Mouse (Mus musculus): ENCODE results near the gene Tspear.

The Tspear gene

DNA sequence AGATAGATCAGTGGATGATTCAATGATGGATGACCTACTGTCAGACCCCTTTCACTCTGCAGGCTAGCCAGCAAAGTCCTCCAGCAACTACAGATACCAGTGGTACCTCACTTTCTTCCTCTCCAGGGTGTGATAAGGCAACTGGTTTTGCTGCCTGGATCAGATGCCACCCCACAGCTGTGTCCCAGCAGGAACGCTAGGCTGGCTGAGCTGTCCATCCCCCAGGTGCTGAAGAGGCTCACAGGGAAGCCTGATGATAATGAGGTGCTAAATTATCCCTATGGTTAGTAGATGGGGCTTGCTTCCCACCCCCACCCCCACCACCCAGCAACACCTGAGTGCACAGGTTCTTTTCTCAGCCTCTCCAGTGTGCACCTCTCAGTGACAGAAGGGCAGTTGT lies 181.2 kb downstream of the Tspear start:
- in situ Hi-C loops (cut with MboI, MseI): no loop called here

DNA sequence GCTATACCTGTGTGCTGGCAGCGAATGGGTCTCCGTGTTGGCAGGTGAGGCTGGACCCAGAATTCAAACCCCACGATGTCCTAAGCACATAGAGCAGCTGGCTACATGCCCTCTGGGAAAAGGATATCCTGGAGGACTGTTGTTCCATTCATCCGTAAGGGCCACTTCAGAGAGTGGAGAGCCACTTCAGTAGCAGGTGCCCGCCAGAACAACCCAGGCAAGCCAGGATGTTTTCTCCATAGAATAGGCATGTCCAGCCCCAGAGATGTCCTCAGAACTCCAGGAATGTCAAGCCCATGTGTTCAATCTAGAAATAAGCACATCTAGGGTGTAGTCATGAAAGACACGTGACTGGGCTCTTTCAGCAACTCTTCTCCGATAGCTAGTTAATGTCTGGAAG lies 183.3 kb downstream of the Tspear start:
- in situ Hi-C loops (cut with MboI, MseI): no loop called here

DNA sequence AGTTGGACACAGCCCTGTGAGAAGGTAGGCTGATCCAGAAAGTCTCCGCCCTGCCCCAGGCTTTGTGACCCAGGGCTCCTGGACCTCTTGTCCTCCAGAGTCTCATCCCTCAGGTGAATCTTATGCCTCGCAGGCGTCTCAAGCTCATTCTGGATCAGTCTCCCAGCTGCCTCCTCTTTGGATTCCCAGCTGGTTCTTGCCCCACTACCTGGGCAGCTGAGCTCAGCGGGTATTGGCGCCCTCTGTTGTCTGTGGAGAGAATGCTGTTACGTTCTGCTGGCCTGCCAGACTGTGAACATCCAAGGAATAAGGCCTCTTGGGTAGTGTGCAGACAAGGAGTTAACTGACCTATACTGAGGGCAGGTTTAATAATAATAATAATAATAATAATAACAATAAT lies 192.6 kb downstream of the Tspear start:
- in situ Hi-C loops (cut with MboI, MseI): no loop called here

DNA sequence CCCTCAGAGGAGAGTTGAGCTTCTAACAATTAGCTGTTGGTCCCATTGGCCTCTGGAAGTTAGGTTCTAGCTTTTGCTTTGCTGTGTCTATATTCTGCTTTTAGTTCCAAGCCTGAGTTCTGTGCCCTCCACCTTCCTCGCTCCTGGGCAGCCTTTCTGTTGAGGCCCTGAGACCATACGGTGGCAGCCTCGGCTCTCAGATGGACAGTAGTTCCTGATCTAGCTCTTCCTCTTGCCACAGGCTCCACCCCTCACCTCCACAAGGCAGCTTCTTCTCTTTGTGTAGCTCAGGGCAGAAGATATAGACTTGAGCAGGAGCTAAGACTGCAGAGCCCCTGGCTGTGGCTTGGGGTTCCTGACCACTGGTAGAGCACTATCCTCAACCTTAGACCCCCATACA lies 193.9 kb downstream of the Tspear start:
- in situ Hi-C loops (cut with MboI, MseI): no loop called here

DNA sequence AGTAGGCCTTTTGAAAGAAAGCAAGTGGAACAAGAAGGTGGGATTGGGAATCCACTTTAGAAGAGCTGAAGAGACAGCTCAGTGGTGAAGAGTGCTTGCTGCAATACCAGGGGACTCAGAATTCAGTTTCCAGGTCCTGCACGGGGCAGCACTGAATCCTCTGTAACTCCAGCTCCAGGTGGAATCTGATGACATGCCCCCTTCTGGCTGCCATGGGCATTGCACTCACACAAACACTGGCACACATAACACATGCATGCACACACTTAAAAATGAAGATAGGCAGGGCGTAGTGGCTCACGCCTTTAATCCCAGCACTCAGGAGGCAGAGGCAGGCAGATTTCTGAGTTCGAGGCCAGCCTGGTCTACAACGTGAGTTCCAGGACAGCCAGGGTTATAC lies 196.2 kb downstream of the Tspear start:
- in situ Hi-C loops (cut with MboI, MseI): no loop called here

DNA sequence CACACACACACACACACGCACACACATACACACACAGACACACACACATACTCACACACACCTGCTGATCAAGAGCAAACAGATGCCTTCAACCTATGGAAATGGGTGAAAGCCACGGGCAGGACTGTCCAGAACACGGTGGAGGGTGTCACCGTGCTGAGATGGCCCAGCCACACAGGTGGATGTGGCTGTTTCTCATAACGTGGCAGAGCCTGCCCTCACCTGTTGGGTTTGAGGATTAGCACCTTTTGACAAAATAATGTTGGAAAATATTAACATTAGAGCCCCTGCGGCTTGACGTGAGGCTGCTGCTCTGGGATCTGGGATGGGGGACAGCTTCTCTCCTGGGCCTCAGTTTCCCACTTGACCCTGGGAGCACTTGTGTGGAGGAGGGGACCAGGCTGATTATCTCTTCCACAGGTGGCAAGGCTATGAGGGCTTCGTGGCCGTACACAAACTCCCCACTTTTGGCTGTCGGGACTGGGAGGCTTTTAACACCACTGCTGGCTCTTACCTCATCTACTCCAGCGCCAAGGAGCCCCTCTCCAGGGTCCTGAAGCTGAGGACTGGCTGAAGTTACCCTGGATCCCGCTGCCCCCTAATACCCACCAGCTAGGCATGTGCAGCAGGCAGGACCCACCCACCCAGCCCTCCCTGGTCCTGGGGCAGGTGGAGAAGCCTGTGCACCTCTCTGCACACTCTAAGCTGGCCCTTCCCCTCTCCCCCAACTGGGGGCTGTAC lies 199.8 kb downstream of the Tspear start:
- in situ Hi-C loops (cut with MboI, MseI): no loop called here

DNA sequence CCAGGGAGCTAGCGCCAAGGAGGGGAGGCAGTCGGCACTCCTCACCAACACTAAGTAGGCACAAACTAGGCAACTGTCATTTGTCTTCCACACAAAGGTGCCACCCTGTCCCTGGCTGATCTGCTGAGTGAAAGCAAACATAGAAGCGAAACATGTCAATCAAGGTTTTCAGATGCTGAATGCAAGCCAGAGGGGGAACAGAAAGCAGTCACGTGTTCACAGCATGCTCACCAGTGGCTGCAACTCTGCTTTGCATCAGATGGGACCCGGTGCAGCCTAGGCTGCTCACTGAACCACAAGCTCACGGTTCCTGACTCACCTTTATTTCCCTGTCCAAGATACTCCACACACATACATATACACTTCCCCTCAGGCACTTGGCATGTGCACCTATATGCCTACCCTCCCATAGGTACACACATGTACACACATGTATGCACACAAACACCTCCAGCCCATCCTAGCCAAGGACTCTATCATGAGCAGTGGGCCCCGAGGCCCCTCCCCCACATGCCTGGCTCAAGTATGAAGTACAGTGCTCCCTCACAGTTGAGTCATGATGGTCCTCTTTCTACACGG lies 204.7 kb downstream of the Tspear start:
- in situ Hi-C loops (cut with MboI, MseI): no loop called here

DNA sequence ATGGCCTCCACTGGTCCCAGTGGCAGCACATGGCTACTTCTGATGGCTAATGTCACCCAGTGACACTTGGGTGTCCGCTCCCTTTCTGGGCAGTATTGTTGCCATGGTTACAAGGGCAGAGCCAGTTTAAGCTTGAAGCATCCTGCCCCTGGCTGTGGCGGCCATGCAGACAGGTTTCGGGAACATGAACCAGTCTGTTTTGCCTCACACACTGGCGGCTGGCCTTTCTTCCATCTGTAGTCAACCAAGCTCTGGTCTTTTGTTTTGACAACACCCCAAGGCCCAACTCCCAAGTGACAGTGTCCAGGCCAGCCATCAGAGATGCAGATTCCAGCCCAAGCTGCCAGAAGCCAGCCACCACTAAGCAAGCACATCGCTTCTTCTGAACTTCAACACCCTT lies 209.2 kb downstream of the Tspear start:
- in situ Hi-C loops (cut with MboI, MseI): no loop called here

DNA sequence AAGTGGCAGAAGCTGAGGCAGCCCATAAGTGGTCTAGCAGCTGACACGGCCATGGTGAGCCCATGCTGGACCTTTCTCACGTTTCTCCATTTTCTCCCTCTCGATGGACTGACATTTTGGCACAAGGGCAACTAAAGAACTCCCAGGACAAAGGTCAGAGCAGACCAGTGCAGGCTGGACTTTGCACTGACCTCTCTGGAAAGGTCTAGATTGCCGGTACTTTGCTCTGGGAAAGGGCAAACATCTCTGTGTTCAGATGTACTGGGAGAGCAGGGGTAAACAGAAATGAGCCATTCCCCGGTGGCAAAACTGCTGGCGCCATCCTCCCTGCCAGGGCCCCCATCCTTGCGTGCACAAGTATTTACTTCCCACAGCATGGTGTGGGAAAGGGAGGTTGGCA lies 213.8 kb downstream of the Tspear start:
- in situ Hi-C loops (cut with MboI, MseI): no loop called here

DNA sequence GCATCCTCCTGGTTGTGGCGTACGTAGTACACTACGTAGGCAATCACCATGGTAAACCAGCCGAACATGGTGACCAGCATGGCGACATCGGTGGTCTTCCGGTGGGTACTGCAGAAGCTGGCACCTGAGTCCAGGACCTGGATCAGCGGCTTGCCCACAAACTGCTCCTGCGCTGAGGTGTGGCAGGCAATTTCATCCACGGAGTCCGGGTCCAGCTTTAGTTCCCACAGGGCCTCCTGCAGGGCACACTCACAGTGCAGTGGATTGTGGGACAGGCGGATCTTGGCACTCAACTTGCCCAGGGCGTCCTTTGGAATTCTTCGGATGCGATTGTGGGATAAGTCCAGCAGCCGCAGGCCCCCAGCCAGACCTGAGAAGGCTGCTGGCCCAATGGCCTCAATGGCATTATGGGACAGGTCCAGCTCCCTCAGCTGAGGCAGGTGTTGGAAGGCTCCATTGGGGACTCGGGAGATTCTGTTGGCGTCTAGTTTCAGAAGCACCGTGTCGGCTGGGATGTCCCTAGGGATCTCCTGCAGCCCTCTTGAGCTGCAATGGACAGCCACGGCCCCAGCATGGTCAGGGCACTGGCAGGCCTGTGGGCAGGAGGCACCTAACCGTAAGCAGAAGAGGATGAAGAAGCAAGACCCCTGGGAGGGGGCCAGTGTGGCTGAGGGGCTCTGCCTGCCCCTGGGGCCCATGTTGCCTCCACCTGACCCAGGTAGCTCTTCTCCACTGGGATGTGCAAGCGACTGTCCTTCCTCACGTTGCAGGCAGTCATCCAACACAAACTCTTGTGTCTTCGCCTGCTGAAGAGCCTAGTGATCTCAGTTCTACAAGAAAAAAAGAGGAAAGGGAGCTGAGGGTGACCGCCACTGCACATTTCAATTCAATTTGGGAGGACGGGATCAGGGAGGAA lies 214.8 kb downstream of the Tspear start:
- in situ Hi-C loops (cut with MboI, MseI): no loop called here

DNA sequence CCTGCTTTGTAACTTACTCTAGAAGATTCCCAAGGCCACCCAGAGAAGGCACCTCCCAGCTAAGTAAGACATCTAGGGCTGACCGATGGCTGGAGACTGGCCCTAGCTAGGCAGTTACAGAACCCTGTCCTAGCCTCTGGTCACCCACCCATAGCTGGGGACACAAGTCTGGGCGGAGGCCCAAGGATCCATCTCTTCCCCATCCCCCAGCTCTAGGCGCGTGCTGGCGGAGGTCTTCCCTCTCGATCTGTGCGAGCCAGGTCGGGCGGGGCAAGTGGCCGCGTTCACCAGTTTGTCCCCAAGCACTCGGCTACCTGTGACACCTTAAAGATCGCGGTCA lies 215.5 kb downstream of the Tspear start:
- in situ Hi-C loops (cut with MboI, MseI): no loop called here

DNA sequence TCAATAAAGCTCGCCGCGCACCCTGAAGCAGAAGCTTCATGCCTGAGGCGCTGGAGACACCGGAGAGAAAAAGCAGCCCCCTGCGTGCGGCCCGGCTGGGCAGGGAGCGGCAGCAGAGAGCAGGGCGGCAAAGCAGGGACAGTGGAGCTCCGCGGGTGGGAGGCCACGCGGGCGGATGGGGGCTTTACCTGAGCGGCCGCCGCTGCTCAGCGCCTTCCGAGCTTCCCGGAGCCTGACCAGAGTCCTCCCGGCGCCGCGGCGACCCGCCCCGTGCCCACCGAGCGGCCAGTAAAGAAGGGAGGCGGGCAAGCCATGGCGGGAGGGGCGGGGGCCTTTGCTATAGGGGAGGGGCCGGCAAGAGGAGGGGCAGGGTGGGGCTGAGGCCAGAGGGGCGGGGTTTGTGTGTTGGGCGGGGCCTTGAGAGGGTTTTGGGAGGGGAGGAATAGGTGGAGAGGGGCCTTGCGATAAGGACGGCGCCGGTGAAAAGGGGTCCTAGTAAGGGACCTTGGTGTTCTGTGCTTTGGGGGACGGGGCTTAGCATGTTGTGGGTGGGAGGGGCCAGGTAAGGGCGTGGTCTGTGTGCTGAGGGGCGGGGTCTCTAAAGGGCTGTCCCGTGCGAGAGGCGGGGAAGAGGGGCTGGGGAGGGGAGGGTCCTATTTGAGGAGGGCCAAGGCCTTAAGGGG lies 216.0 kb downstream of the Tspear start, which contains the start of gene Lrrc3:
Gene Lrrc3 (minus strand): TSS at position 326 of the 683 bp plus-strand sequence.
- in situ Hi-C loops (cut with MboI, MseI): no loop called here

DNA sequence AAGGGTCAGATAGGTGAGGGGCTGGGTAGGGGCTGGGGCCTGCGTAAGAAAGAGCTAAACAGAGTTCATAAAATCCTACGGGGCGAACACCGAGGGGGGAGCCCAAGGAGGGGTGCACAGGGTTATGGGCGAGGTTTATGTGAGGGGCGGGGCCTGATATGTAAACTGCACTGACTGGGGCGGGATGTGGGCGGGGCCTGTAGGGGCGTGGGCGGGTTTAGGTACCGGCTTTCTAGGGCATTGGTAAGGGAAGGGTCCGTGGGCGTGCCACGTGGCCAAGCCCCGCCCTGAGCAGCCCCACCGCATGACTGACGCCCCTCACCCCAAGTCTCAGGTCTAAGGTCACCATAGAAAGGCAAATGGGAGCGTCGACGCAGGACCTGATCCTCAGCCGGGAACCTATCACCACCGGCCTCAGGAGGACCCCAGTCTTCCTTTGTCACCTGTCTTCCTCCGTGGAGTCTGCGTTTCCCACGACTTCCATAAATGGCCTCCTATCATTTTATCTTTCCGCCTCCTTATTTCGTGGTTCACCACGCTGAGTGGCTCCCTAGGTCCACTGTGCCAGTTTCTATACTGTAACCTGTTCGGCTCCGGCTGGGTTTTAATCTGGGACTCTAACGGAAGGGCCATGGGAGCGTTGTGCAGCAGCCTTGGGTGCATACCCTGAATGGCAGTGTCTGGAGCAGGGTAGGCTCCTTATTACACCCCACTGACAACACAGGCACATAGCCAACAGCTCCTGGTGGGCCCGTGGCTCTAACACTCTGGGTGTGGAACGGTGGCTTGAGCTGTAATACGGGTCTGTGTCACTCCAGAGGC lies 216.7 kb downstream of the Tspear start:
- in situ Hi-C loops (cut with MboI, MseI): no loop called here

DNA sequence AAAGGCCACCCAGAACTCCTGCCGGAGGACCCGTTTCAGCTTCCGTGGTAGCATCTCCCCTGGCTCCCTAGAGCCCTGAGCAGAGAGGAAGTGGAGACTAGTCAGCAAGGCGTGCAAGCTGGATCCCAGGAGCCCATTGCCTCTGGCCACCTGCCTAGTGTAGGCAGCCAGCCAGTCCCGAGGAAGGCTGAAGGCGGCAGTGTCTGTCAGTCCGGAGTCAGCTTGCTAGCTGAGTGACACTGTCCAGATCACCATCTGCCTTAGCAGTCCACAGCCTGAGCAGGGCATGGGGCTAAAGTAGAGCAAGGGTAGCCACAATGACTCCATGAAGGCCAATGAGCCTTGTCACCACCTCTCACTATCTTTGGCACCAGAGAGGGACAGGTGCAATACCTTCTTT lies 226.2 kb downstream of the Tspear start:
- in situ Hi-C loops (cut with MboI, MseI): no loop called here

DNA sequence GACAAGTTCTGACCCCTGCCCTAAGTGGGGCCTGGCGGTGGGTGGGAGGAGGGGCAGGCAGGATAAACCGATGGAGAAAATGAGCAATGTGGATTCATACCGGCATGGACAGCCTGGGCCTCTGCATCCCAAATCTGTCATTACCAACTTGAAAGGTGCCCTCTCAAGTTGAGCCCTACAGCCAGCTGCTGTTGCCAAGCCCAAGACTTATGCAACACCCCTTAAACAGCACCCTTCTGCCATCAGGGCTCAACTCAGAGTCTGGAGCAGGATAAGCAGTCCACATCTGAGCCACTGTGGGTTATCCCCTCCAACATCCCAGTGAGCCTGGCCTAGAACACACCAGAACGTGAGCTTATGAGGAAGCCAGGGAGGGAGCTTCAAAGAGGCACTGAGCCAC lies 226.9 kb downstream of the Tspear start:
- in situ Hi-C loops (cut with MboI, MseI): no loop called here

DNA sequence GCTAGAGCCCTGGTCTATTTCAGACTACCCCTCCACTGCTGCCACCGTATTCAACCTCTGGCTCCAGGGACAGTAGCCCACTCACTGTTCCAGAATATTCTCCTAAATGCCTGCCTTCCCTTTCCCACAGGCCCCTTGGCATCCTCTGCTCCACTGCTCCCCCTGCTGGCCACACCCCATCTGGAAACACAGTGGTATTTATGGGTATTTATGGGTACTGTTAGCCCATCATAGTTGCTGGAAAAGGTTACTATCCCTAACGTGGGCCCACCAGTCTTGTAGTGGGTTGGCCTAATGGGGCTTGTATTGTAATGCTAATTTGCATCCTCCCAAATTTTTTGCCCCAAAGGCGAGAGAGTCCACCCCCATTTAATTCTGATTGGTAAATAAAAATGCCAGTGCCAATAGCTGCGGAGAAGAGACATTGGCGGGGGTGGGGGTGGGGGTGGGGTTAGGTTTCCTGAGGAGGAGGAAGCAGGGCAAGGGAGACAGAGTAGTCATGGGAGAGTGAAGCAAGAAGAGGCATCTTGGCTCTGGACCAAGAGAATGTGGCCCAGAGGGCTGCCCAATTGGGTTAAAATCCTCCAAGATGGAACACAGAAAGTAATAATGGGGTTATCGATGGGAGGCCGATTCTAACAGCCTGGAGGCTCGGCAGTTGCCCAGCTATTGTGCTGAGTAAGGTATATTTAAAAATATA lies 230.4 kb downstream of the Tspear start:
- in situ Hi-C loops (cut with MboI, MseI): no loop called here

DNA sequence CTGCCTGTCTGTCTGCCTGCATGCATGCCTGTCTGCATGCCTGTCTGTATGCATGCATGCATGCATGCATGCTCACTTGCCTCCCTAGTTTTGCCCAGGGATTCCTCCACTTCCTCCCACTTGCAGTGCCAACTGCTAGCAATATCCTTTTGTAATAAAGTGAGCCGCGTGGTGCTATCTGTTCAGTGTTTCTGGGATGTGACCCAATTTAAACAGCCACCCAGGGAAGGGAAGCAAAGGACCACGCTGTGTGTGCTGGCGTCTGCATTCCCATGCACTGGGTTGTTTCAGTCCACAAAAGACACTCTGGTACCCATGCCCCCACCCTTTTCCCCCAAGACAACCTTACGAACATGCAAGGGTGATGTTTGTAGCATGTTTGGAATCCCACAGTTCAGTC lies 234.6 kb downstream of the Tspear start:
- in situ Hi-C loops (cut with MboI, MseI): no loop called here

DNA sequence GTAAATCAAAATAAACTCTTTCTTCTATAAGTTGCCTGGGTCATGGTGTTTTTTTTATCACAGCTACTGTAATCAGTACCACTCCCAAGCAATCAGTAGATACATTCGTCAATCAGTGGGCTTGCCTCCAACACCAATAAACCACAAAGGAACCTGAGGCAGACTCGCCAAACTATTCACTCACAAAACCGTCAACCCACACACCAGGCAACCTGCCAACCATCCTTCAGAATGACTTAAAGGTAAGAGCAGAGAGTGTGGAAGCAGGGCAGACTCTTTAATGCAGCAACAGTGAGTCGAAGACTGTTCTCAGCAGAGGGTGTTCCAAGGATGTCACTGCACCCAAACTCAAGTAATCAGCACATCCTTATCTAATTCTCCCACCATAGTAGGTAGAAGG lies 236.3 kb downstream of the Tspear start:
- in situ Hi-C loops (cut with MboI, MseI): no loop called here

DNA sequence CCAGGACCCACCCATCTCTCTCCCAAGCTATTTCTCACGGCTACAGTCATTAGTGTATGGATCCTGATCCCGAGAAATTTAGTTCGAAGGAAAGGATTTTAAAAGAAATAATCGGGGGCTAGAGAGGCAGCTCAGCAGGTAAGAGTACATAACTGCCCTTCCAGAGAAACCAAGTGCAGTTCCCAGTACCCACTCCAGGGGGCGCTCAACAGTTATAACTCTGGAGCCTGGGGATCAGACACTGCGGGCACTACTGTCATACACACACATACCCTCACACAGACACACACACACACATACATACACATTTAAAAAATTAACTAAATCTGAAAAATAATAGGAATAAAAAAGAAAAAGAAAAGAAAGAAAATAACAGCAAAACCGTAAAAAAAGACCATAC lies 239.8 kb downstream of the Tspear start:
- in situ Hi-C loops (cut with MboI, MseI): no loop called here

DNA sequence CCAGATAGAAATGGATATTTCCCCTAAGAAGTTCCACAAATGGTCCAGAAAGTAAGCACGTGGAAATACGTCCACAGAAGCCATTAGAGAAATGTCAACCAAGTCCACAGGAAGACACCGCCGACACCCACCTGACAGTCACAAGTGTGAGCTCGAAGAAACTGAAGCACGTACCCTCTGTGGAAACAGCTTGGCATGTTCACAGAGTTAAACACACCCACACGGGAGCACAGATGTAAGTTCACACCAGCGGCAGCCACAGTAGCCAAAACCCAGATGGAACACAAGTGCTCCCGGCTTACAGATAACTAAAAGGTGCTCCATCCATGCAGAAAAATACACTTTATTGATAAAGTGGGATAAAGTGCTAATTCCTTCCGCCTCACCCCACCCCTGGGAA lies 241.0 kb downstream of the Tspear start:
- in situ Hi-C loops (cut with MboI, MseI): no loop called here
